Mouse (Mus musculus): ENCODE measurements at regions not wholly inside any gene's neighbourhood (a gene's known extent, or its start where the extent isn't known, plus 50 kb on each side); places are given as distances from the start of the nearest gene placed in this dataset.

GRCm38 (mm10) chrX:150147021-150147685, 205.7 kb downstream of the Gm15091 start:
- peak; percentile 65 for DNase-seq (ENCODE audit: low read depth, low spot score)

All from R1 (cell line).